Mouse (Mus musculus) activated CD4-positive, CD25-positive, alpha-beta regulatory T cell, adult 4 months (primary cell): ENCODE measurements at regions not wholly inside any gene's neighbourhood (a gene's known extent, or its start where the extent isn't known, plus 50 kb on each side); places are given as distances from the start of the nearest gene placed in this dataset.
"Not testable (repeated sequence)": the region's sequence is repeated elsewhere in the genome, so short reads cannot be mapped to it uniquely, and the experiment has no call there.

ENCODE experiments used
- ATAC-seq: one replicate; pipeline ENCODE4 v1.8.0; 2017

- not testable (repeated sequence) for ATAC-seq
Observed at GRCm38 (mm10) chrX:19341231-19342007, 139.7 kb downstream of the Tex13c3 start.

- no peak for ATAC-seq
Observed at GRCm38 (mm10) chrX:19313286-19313685, 167.8 kb downstream of the Tex13c3 start.

- no peak for ATAC-seq
Observed at GRCm38 (mm10) chrX:19311809-19312559, 169.1 kb downstream of the Tex13c3 start.

- ATAC-seq: no peak
Observed at GRCm38 (mm10) chrX:19311377-19311776, 169.7 kb downstream of the Tex13c3 start.

- ATAC-seq: no peak
Observed at GRCm38 (mm10) chrX:19288171-19288570, 192.9 kb downstream of the Tex13c3 start.

GRCm38 (mm10) chrX:19286431-19286830, 194.7 kb downstream of the Tex13c3 start:
- ATAC-seq: no peak

- ATAC-seq: no peak
Observed at GRCm38 (mm10) chrX:19285773-19286172, 195.3 kb downstream of the Tex13c3 start.

GRCm38 (mm10) chrX:19283078-19283477, 198.0 kb downstream of the Tex13c3 start:
- peak; percentile 52 for ATAC-seq

GRCm38 (mm10) chrX:19264237-19264636, 216.9 kb downstream of the Tex13c3 start:
- no peak for ATAC-seq

GRCm38 (mm10) chrX:19246777-19247619, 234.1 kb downstream of the Tex13c3 start:
- ATAC-seq: no peak

GRCm38 (mm10) chrX:19237738-19238261, 243.3 kb downstream of the Tex13c3 start:
- peak; percentile 57 for ATAC-seq

- no peak for ATAC-seq
Observed at GRCm38 (mm10) chrX:19237048-19237737, 243.9 kb downstream of the Tex13c3 start.

GRCm38 (mm10) chrX:19235449-19235848, 245.7 kb downstream of the Tex13c3 start:
- ATAC-seq: no peak

GRCm38 (mm10) chrX:19231823-19232222, 249.3 kb downstream of the Tex13c3 start:
- no peak for ATAC-seq

GRCm38 (mm10) chrX:19223336-19223735, 257.8 kb downstream of the Tex13c3 start:
- no peak for ATAC-seq

- no peak for ATAC-seq
Observed at GRCm38 (mm10) chrX:19220785-19221496, 260.2 kb downstream of the Tex13c3 start.

GRCm38 (mm10) chrX:19219727-19220126, 261.4 kb downstream of the Tex13c3 start:
- no peak for ATAC-seq

- ATAC-seq: no peak
Observed at GRCm38 (mm10) chrX:19219301-19219700, 261.8 kb downstream of the Tex13c3 start.

- no peak for ATAC-seq
Observed at GRCm38 (mm10) chrX:19206420-19206819, 274.7 kb downstream of the Tex13c3 start.

GRCm38 (mm10) chrX:19202542-19202941, 278.6 kb downstream of the Tex13c3 start:
- no peak for ATAC-seq

- ATAC-seq: no peak
Observed at GRCm38 (mm10) chrX:19201383-19201782, 279.7 kb downstream of the Tex13c3 start.
